Mouse (Mus musculus): Measurements from ENCODE around the gene Ankfn1. TPM values are rescaled to one million over a fixed set of nuclear protein-coding genes. Genes with fewer than 3 reads are reported as not detected.
A peak's percentile ranks its signal among the peaks of the same experiment; 100 is the strongest.

Ankfn1 gene
- polyA plus RNA-seq, 1 experiment = 0.18 TPM

DNA sequence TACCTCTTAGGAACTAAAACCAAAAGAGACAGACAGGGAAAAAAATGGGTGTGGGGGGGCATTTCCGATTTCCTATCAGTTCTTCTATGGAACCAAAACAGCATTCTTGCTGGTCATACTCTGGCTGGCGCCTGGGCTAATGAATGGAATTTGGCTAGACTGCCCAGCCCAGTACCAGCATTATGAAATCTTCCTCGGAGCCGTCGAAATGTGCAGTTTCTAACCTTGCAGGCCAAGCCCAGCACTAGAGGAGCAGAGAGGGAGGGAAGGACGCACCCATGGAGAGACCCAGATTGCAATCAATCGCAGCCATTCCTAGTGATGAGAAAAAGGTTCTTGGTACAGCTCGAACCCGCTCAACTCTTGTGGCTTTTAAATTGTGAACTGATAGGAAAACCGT lies 315.2 kb downstream of the Ankfn1 start:
- no peak overlapping the region for H3ac ChIP-seq (ENCODE audit: control insufficient read depth, insufficient read length)
- H3K4me2 ChIP-seq (ENCODE audit: low read depth) = no peak overlapping the region
- TF ChIP-seq REST (IDR thresholded peaks at IDR 0.05; ENCODE audit: insufficient read depth, insufficient read length) = no peak
- TF ChIP-seq MAX (IDR thresholded peaks at IDR 0.05; ENCODE audit: low read depth) = no peak
- TF ChIP-seq E2F4 (IDR thresholded peaks at IDR 0.05; ENCODE audit: insufficient read depth) = no peak
- H3K4me3 ChIP-seq = no peak overlapping the region
- no peaks in the 10 kb centered on the region for H3K79me2 ChIP-seq (ENCODE audit: control insufficient read depth, insufficient read depth)
- H3K36me3 ChIP-seq (ENCODE audit: control insufficient read depth, insufficient read depth) = no peaks in the 10 kb centered on the region
- H3K27me3 ChIP-seq (ENCODE audit: control insufficient read depth, insufficient read depth, insufficient read length) = no peaks in the 10 kb centered on the region

- TF ChIP-seq REST (IDR thresholded peaks at IDR 0.05; ENCODE audit: insufficient read depth, insufficient read length) = no peak
- no peak for TF ChIP-seq POLR2AphosphoS2 (IDR thresholded peaks at IDR 0.05; ENCODE audit: insufficient read length, low read depth)
- no peak for TF ChIP-seq MAX (IDR thresholded peaks at IDR 0.05; ENCODE audit: low read depth)
- TF ChIP-seq TCF3 (IDR thresholded peaks at IDR 0.05; ENCODE audit: insufficient read length, low read depth) = no peak
- TF ChIP-seq TCF12 (IDR thresholded peaks at IDR 0.05; ENCODE audit: insufficient read depth, poor library complexity, severe bottlenecking) = no peak
- no peak for TF ChIP-seq MYOD1 (IDR thresholded peaks at IDR 0.05; ENCODE audit: control insufficient read depth in 1 of 3, insufficient read length in 2 of 3, low read depth in 2 of 3)
- TF ChIP-seq USF1 (IDR thresholded peaks at IDR 0.05; ENCODE audit: low read depth) = no peak
- TF ChIP-seq CEBPB (IDR thresholded peaks at IDR 0.05; ENCODE audit: insufficient read depth, poor library complexity, severe bottlenecking) = no peak
- no peak for TF ChIP-seq E2F4 (IDR thresholded peaks at IDR 0.05; ENCODE audit: insufficient read depth)
- no peak for TF ChIP-seq POLR2A (IDR thresholded peaks at IDR 0.05; ENCODE audit: insufficient read length, low read depth)
- TF ChIP-seq SRF (IDR thresholded peaks at IDR 0.05; ENCODE audit: control insufficient read depth, insufficient read length, low read depth) = no peak
- no peak for TF ChIP-seq MYOG (IDR thresholded peaks at IDR 0.05; ENCODE audit: control insufficient read depth in 1 of 3, insufficient read depth in 1 of 3, insufficient read length in 2 of 3, low read depth in 2 of 3)
- no peak overlapping the region for H3ac ChIP-seq (ENCODE audit: control insufficient read depth, insufficient read length)
- no peaks in the 10 kb centered on the region for H3K27me3 ChIP-seq (ENCODE audit: control insufficient read depth, insufficient read depth, insufficient read length)
- no peaks in the 10 kb centered on the region for H3K79me2 ChIP-seq (ENCODE audit: control insufficient read depth, insufficient read depth)
- H3K4me3 ChIP-seq = no peak overlapping the region
- no peaks in the 10 kb centered on the region for H3K36me3 ChIP-seq (ENCODE audit: control insufficient read depth, insufficient read depth)
- no peak overlapping the region for H3K4me2 ChIP-seq (ENCODE audit: low read depth)
Measured at GRCm38 (mm10) chr11:89459437-89459836, 318.0 kb downstream of the Ankfn1 start.

GRCm38 (mm10) chr11:89455647-89456231 lies 321.7 kb downstream of the Ankfn1 start:
- H3K4me3 ChIP-seq = no peak overlapping the region
- TF ChIP-seq SRF (IDR thresholded peaks at IDR 0.05; ENCODE audit: control insufficient read depth, insufficient read length, low read depth) (no peak), POLR2AphosphoS2 (IDR thresholded peaks at IDR 0.05; ENCODE audit: insufficient read length, low read depth) (no peak), MYOG (IDR thresholded peaks at IDR 0.05; ENCODE audit: control insufficient read depth in 1 of 3, insufficient read depth in 1 of 3, insufficient read length in 2 of 3, low read depth in 2 of 3) (no peak), POLR2A (IDR thresholded peaks at IDR 0.05; ENCODE audit: insufficient read length, low read depth) (no peak), TCF12 (IDR thresholded peaks at IDR 0.05; ENCODE audit: insufficient read depth, poor library complexity, severe bottlenecking) (no peak), TCF3 (IDR thresholded peaks at IDR 0.05; ENCODE audit: insufficient read length, low read depth) (no peak), USF1 (IDR thresholded peaks at IDR 0.05; ENCODE audit: low read depth) (no peak), REST (IDR thresholded peaks at IDR 0.05; ENCODE audit: insufficient read depth, insufficient read length) (no peak), E2F4 (IDR thresholded peaks at IDR 0.05; ENCODE audit: insufficient read depth) (no peak), MYOD1 (IDR thresholded peaks at IDR 0.05; ENCODE audit: control insufficient read depth in 1 of 3, insufficient read length in 2 of 3, low read depth in 2 of 3) (no peak), MAX (IDR thresholded peaks at IDR 0.05; ENCODE audit: low read depth) (no peak), CEBPB (IDR thresholded peaks at IDR 0.05; ENCODE audit: insufficient read depth, poor library complexity, severe bottlenecking) (no peak)
- H3K36me3 ChIP-seq (ENCODE audit: control insufficient read depth, insufficient read depth) = no peaks in the 10 kb centered on the region
- H3K4me2 ChIP-seq (ENCODE audit: low read depth) = no peak overlapping the region
- H3K79me2 ChIP-seq (ENCODE audit: control insufficient read depth, insufficient read depth) = no peaks in the 10 kb centered on the region
- no peaks in the 10 kb centered on the region for H3K27me3 ChIP-seq (ENCODE audit: control insufficient read depth, insufficient read depth, insufficient read length)
- H3ac ChIP-seq (ENCODE audit: control insufficient read depth, insufficient read length) = no peak overlapping the region

- no peaks in the 10 kb centered on the region for H3K79me2 ChIP-seq (ENCODE audit: control insufficient read depth, insufficient read depth)
- TF ChIP-seq POLR2AphosphoS2 (IDR thresholded peaks at IDR 0.05; ENCODE audit: insufficient read length, low read depth) = no peak
- no peak for TF ChIP-seq SRF (IDR thresholded peaks at IDR 0.05; ENCODE audit: control insufficient read depth, insufficient read length, low read depth)
- no peak for TF ChIP-seq TCF12 (IDR thresholded peaks at IDR 0.05; ENCODE audit: insufficient read depth, poor library complexity, severe bottlenecking)
- no peak for TF ChIP-seq MYOD1 (IDR thresholded peaks at IDR 0.05; ENCODE audit: control insufficient read depth in 1 of 3, insufficient read length in 2 of 3, low read depth in 2 of 3)
- TF ChIP-seq MYOG (IDR thresholded peaks at IDR 0.05; ENCODE audit: control insufficient read depth in 1 of 3, insufficient read depth in 1 of 3, insufficient read length in 2 of 3, low read depth in 2 of 3) = no peak
- no peak for TF ChIP-seq TCF3 (IDR thresholded peaks at IDR 0.05; ENCODE audit: insufficient read length, low read depth)
- no peak for TF ChIP-seq MAX (IDR thresholded peaks at IDR 0.05; ENCODE audit: low read depth)
- TF ChIP-seq CEBPB (IDR thresholded peaks at IDR 0.05; ENCODE audit: insufficient read depth, poor library complexity, severe bottlenecking) = no peak
- no peak for TF ChIP-seq USF1 (IDR thresholded peaks at IDR 0.05; ENCODE audit: low read depth)
- TF ChIP-seq POLR2A (IDR thresholded peaks at IDR 0.05; ENCODE audit: insufficient read length, low read depth) = no peak
- TF ChIP-seq REST (IDR thresholded peaks at IDR 0.05; ENCODE audit: insufficient read depth, insufficient read length) = no peak
- no peak for TF ChIP-seq E2F4 (IDR thresholded peaks at IDR 0.05; ENCODE audit: insufficient read depth)
- H3K4me2 ChIP-seq (ENCODE audit: low read depth) = no peak overlapping the region
- H3K36me3 ChIP-seq (ENCODE audit: control insufficient read depth, insufficient read depth) = no peaks in the 10 kb centered on the region
- H3K4me3 ChIP-seq = no peak overlapping the region
- no peak overlapping the region for H3ac ChIP-seq (ENCODE audit: control insufficient read depth, insufficient read length)
- no peaks in the 10 kb centered on the region for H3K27me3 ChIP-seq (ENCODE audit: control insufficient read depth, insufficient read depth, insufficient read length)
Measured at GRCm38 (mm10) chr11:89454702-89455101, 322.8 kb downstream of the Ankfn1 start.

GRCm38 (mm10) chr11:89452862-89453261 lies 324.6 kb downstream of the Ankfn1 start:
- no peak for TF ChIP-seq USF1 (IDR thresholded peaks at IDR 0.05; ENCODE audit: low read depth)
- peak in 1 of 3 experiments; percentile 59 for TF ChIP-seq MYOD1 (IDR thresholded peaks at IDR 0.05; ENCODE audit: control insufficient read depth in 1 of 3, insufficient read length in 2 of 3, low read depth in 2 of 3)
- TF ChIP-seq SRF (IDR thresholded peaks at IDR 0.05; ENCODE audit: control insufficient read depth, insufficient read length, low read depth) = no peak
- TF ChIP-seq CEBPB (IDR thresholded peaks at IDR 0.05; ENCODE audit: insufficient read depth, poor library complexity, severe bottlenecking) = no peak
- no peak for TF ChIP-seq REST (IDR thresholded peaks at IDR 0.05; ENCODE audit: insufficient read depth, insufficient read length)
- peak in 1 of 3 experiments; percentile 23 for TF ChIP-seq MYOG (IDR thresholded peaks at IDR 0.05; ENCODE audit: control insufficient read depth in 1 of 3, insufficient read depth in 1 of 3, insufficient read length in 2 of 3, low read depth in 2 of 3)
- H3K27me3 ChIP-seq (ENCODE audit: control insufficient read depth, insufficient read depth, insufficient read length) = no peaks in the 10 kb centered on the region
- H3K4me2 ChIP-seq (ENCODE audit: low read depth) = no peak overlapping the region
- H3K79me2 ChIP-seq (ENCODE audit: control insufficient read depth, insufficient read depth) = no peaks in the 10 kb centered on the region
- H3K36me3 ChIP-seq (ENCODE audit: control insufficient read depth, insufficient read depth) = no peaks in the 10 kb centered on the region
- no peak overlapping the region for H3K4me3 ChIP-seq
- H3ac ChIP-seq (ENCODE audit: control insufficient read depth, insufficient read length) = no peak overlapping the region
